Mouse (Mus musculus): ENCODE data around the gene E130116L18Rik.
"Not testable (repeated sequence)": the region's sequence is repeated elsewhere in the genome, so short reads cannot be mapped to it uniquely, and the experiment has no call there.

DNA sequence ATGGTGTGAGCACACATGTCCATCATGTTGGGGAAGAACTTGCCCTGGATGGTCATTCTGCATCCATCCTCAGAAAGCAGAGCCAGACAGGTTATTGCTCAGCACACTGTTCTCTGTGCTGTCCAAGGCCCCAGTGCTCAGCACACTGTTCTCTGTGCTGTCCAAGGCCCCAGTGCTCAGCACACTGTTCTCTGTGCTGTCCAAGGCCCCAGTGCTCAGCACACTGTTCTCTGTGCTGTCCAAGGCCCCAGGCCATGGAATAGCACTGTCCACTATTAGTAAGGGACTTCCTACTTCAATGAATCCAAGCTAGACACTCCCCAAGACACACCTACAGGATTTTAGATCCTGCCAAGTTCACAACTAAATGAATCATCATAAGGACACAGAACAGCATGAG lies 9.7 kb downstream of the E130116L18Rik start:
- TF ChIP-seq GATA1 (IDR thresholded peaks at IDR 0.05; ENCODE audit: borderline replicate concordance, low read length); FLI1 (IDR thresholded peaks at IDR 0.05; ENCODE audit: low read length): not testable (repeated sequence)

Data from megakaryocyte, embryonic 14.5 days (primary cell).